Mouse (Mus musculus) liver, postnatal 0 days (tissue): ENCODE measurements around the gene S100a6. TPM values are rescaled to one million over a fixed set of nuclear protein-coding genes. Genes with fewer than 3 reads are reported as not detected.

Experiments used
- ATAC-seq: fragments of 200-750 bp; cut with Nextera tagmentation; 2 replicates; pipeline ENCODE4 v1.8.0; 2017; ENCODE audit warnings: mild to moderate bottlenecking, moderate library complexity
- DNase-seq: peaks from one replicate; pipeline ENCODE4 v3.0.0-alpha.2; 2016
- H3K27ac ChIP-seq: fragments of 300-500 bp; sonication (generic); 2 replicates; pipeline ENCODE4 v1.5.1; 2014; ENCODE audit warnings: antibody characterized with exemption, moderate library complexity, mild to moderate bottlenecking, low read depth
- H3K27me3 ChIP-seq: fragments of 300-500 bp; sonication (generic); 2 replicates; pipeline ENCODE4 v1.6.1; 2014; ENCODE audit warnings: low read length, control low read depth, mixed read lengths; ENCODE audit not compliant: insufficient read depth
- H3K36me3 ChIP-seq: fragments of 300-500 bp; sonication (generic); replicated peaks from 2 replicates; pipeline ENCODE4 v1.6.1; 2014; ENCODE audit warnings: mild to moderate bottlenecking, control low read depth, low read length, moderate library complexity, mixed read lengths; ENCODE audit not compliant: insufficient read depth
- H3K4me1 ChIP-seq: fragments of 300-500 bp; sonication (generic); 2 replicates; pipeline ENCODE4 v1.6.1; 2014; ENCODE audit warnings: antibody characterized with exemption, mild to moderate bottlenecking, control low read depth; ENCODE audit not compliant: insufficient read depth
- H3K4me2 ChIP-seq: fragments of 300-500 bp; sonication (generic); 2 replicates; pipeline ENCODE4 v1.6.1; 2014; ENCODE audit warnings: low read depth, mild to moderate bottlenecking, low read length, moderate library complexity, mixed read lengths
- H3K4me3 ChIP-seq: fragments of 300-500 bp; sonication (generic); 2 replicates; pipeline ENCODE4 v1.5.1; 2014; ENCODE audit warnings: low read depth, low read length
- H3K9ac ChIP-seq: fragments of 300-500 bp; sonication (generic); replicated peaks from 2 replicates; pipeline ENCODE4 v1.6.1; 2014; ENCODE audit warnings: mild to moderate bottlenecking, moderate library complexity
- H3K9me3 ChIP-seq: fragments of 300-500 bp; sonication (generic); 2 replicates; pipeline ENCODE4 v1.6.1; 2016; ENCODE audit warnings: mild to moderate bottlenecking, control low read depth, low read length, mixed read lengths
- CTCF ChIP-seq: sonication (generic); IDR thresholded peaks from 2 replicates; pipeline ENCODE4 v1.5.1; 2016; ENCODE audit warnings: antibody characterized with exemption, low read depth
- EP300 ChIP-seq: IDR thresholded peaks from 2 replicates; pipeline ENCODE4 v1.6.1; 2016; ENCODE audit warnings: antibody characterized with exemption, low read depth, mild to moderate bottlenecking
- WGBS: fragments of 180-500 bp; shearing (Covaris S2); extraction: QIAGEN DNeasy Blood & Tissue Kit; methylation state at CpG from one replicate; pipeline ENCODE4 v1.1.7; 2014; ENCODE audit not compliant: insufficient replicate concordance; 5-methylcytosine and 5-hydroxymethylcytosine counted together
- polyA plus RNA-seq: library from polyadenylated mRNA; unstranded; fragments of >200 nt; fragmentation: Nextera tagmentation; extraction: Ambion mirVana; gene quantifications from 2 replicates; pipeline ENCODE4 v1.2.1, GENCODE M21; 2015

Gene S100a6
- polyA plus RNA-seq, 1 experiment from 2014 or later, result 55.6 TPM

DNA sequence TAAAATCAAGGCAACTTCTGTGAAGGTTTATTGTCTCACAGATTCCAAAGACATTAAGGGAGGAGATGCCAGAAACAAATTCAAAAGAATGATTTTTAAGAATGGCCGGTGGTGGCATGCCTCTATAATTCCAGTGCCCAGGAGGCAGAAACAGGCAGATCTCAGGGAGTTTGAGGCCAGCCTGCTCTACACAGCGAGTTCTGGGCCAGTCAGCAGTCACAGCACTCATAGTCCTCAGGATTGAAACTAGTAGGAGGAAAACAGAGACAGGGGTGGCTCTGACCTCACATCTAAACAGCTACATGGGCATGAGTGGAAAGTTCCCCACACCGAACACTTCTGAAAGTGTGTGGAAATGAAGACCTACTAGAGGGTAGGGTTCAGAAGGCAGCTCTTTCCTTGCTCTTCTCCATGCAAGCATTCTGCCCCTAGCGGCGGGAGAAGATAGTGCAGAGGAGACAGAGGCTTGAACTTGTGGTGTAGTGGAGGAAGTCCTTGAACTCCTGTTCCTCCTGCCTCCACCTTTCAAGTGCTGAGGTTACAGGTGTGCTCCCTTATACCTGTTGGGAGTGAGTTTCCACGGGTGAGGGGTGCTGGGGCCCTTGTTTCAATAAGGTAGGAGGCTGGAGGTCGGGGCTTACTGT, 27.0 kb downstream of the S100a6 start:
- Histone ChIP-seq H3K4me1 (no peaks in the 10 kb centered on the region), H3K27ac (no peak overlapping the region), H3K27me3 (no peaks in the 10 kb centered on the region), H3K9me3 (no peaks in the 10 kb centered on the region), H3K9ac (no peak overlapping the region), H3K4me2 (no peak overlapping the region), H3K36me3 (no peaks in the 10 kb centered on the region), H3K4me3 (no peak overlapping the region)
- TF ChIP-seq EP300 (no peak), CTCF (peak; percentile 83)
- no peak for ATAC-seq
- DNase-seq, result peak; percentile 58
- WGBS, result 48% methylated on average over 7 of the region's 7 CpGs

DNA sequence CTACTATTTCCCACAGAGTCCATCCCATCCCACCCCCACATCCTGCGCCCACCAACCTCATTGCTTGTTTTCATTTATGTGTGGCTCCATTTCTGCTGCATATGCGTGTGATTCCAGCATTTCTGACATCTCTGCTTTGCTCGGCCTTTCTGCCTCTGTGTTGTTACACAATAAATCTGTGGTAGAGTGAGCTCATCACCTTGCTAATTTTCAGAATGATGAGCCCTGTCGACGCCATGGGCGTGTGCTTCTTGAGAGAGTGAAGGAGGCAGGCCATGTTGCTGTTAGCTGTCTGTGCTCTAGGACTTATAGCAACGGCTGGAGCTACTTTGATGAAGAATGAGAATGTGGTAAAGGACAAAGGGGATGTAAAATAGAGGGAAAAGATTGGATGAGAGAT, 28.3 kb downstream of the S100a6 start:
- 65% methylated on average over 7 of the region's 7 CpGs for WGBS

DNA sequence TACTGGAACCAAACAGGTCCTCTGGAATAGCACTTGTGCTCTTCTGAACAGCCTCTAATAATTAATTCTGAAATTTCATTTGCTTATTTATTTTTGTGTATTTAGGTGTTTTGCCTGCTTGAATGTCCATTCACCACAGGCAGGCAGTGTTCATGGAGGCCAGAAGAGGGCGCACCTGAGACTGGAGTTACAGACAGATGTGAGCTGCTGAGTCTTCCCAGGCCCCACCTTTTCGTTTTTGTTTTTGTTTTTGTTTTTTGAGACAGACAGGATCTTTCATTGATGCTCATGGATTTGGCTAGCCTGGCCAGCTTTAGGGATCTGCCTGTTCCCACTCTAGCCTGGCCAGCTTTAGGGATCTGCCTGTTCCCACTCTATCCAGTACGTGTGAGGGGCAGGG, 31.5 kb downstream of the S100a6 start:
- no peaks in the 10 kb centered on the region for H3K27me3 ChIP-seq
- H3K4me3 ChIP-seq, result no peak overlapping the region
- H3K9me3 ChIP-seq, result no peaks in the 10 kb centered on the region
- peak; percentile 54 for DNase-seq
- no peak overlapping the region for H3K9ac ChIP-seq
- H3K36me3 ChIP-seq, result no peaks in the 10 kb centered on the region
- no peak for TF ChIP-seq EP300
- TF ChIP-seq CTCF, result peak; percentile 70
- no peak for ATAC-seq
- no peak overlapping the region for H3K27ac ChIP-seq
- H3K4me2 ChIP-seq, result no peak overlapping the region
- H3K4me1 ChIP-seq, result no peaks in the 10 kb centered on the region
- WGBS, result 37% methylated on average over 3 of the region's 3 CpGs

More for the DNA sequence above, 28.3 kb downstream of the S100a6 start:
- H3K4me2 ChIP-seq, result no peak overlapping the region
- DNase-seq (no peak), ATAC-seq (no peak)
- H3K27ac ChIP-seq, result no peak overlapping the region
- no peak overlapping the region for H3K9ac ChIP-seq
- H3K27me3 ChIP-seq, result no peaks in the 10 kb centered on the region
- TF ChIP-seq EP300 (no peak), CTCF (no peak)
- H3K4me1 ChIP-seq, result no peaks in the 10 kb centered on the region
- no peaks in the 10 kb centered on the region for H3K36me3 ChIP-seq
- no peak overlapping the region for H3K4me3 ChIP-seq
- H3K9me3 ChIP-seq, result no peaks in the 10 kb centered on the region

DNA sequence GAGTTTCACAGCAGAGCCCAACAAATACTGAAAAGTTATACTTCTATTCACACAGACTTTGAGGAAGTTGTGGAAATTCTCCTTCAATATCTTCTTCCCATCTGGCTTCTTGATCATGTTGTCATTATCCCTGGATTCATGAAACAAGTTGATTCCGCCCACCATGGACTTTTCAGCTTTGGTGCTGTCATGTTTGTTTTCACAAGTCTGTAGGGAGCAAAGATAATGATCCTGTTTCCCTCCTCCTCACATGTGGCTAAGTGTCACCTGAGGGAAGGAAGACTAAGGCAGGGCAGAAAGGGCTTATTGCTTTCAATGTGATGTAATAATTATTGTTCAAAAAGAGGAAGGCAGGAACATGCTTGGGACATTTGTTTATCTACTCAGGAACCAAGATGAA, 34.6 kb downstream of the S100a6 start:
- WGBS, result 82% methylated on average over 1 of the region's 1 CpGs
- DNase-seq (peak; percentile 2), ATAC-seq (no peak)
- no peak overlapping the region for H3K27ac ChIP-seq
- H3K4me3 ChIP-seq, result no peak overlapping the region
- H3K9me3 ChIP-seq, result no peaks in the 10 kb centered on the region
- TF ChIP-seq CTCF (no peak), EP300 (no peak)
- H3K4me2 ChIP-seq, result no peak overlapping the region
- H3K4me1 ChIP-seq, result no peaks in the 10 kb centered on the region
- no peaks in the 10 kb centered on the region for H3K27me3 ChIP-seq
- H3K9ac ChIP-seq, result no peak overlapping the region
- no peaks in the 10 kb centered on the region for H3K36me3 ChIP-seq

DNA sequence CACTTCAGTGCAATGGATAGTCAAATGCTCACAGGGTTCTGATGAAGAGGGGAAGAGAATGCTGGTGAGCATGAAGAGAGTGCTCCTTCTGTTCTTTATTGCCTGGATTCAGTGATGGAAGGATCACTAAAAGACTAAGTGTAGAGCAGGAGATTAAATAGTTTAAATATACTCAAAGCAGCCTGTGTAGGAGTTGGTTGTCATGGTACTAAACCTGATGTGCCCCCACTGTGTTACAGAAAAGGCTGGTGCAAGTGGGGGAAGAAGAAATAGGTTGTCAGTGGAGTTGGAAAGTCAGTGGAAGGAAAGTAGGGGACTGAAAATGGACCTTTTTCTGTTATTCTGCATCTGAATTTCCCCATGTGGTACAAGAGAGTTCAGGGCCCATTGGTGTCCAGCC, 36.3 kb downstream of the S100a6 start:
- Histone ChIP-seq H3K9ac (no peak overlapping the region), H3K4me3 (no peak overlapping the region), H3K4me1 (no peaks in the 10 kb centered on the region), H3K9me3 (no peaks in the 10 kb centered on the region), H3K27ac (no peak overlapping the region), H3K4me2 (no peak overlapping the region), H3K36me3 (no peaks in the 10 kb centered on the region), H3K27me3 (no peaks in the 10 kb centered on the region)
- DNase-seq (no peak), ATAC-seq (no peak)
- no peak for TF ChIP-seq CTCF
- no peak for TF ChIP-seq EP300

DNA sequence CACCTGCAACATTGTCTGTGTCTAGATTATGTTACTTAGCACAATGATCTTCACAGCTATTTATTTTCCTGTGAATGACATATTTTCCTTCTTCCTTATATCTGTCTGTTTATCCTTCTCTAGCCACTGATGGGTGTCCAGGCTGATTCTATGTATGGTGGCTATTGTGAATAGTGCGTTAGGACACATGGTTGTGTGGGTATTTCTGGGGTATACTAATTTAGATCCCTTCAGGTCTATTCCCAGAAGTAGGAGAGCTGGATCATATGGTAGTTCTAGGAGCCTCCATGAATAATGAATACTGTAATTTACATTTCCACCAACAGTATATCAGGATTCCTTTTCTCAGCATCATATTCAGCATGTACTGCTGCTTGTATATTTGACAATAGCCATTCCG, 37.1 kb downstream of the S100a6 start:
- Histone ChIP-seq H3K4me1 (no peaks in the 10 kb centered on the region), H3K9me3 (no peaks in the 10 kb centered on the region), H3K27me3 (no peaks in the 10 kb centered on the region), H3K4me2 (no peak overlapping the region), H3K36me3 (no peaks in the 10 kb centered on the region), H3K4me3 (no peak overlapping the region), H3K9ac (no peak overlapping the region), H3K27ac (no peak overlapping the region)
- ATAC-seq, result no peak
- TF ChIP-seq CTCF (no peak), EP300 (no peak)
- DNase-seq, result no peak
- WGBS, result 72% methylated on average over 2 of the region's 2 CpGs

DNA sequence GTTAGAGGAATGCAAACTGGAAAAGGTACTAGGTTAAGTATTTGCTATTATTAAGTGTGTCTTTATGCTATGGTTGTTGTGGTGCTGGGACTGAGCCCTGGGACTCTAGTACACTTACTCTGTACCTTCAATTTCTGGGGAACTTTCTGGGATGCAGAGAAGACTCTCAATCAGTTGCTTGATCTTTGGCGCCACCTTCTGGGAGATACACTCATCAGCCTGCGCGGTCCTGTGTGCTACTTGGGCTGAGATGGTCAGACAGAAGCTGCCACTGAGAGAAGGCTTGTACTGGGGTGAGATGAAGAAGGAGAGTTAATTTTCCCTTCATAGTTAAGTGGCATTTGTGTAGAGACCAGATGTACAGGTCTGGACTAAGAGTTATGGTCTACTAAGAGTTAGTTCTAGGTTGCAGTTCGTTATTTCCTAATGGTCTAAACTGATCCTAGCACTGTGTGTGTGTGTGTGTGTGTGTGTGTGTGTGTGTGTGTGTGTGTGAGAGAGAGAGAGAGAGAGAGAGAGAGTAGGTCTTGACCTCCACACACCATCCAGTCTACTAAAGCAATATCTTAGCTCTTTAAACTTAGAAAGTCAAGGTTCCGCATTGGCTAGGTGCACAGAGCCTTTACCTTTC, 40.3 kb downstream of the S100a6 start:
- Histone ChIP-seq H3K4me1 (no peaks in the 10 kb centered on the region), H3K9me3 (no peaks in the 10 kb centered on the region), H3K9ac (no peak overlapping the region), H3K4me3 (no peak overlapping the region), H3K4me2 (no peak overlapping the region), H3K36me3 (no peaks in the 10 kb centered on the region), H3K27me3 (no peaks in the 10 kb centered on the region), H3K27ac (no peak overlapping the region)
- peak; percentile 62 for DNase-seq
- WGBS, result 37% methylated on average over 5 of the region's 5 CpGs
- ATAC-seq, result no peak; the same call in 1 of the 2 replicates
- TF ChIP-seq EP300 (no peak), CTCF (peak; percentile 79)
